Mouse (Mus musculus): ENCODE measurements around the gene Arhgef28.

DNA sequence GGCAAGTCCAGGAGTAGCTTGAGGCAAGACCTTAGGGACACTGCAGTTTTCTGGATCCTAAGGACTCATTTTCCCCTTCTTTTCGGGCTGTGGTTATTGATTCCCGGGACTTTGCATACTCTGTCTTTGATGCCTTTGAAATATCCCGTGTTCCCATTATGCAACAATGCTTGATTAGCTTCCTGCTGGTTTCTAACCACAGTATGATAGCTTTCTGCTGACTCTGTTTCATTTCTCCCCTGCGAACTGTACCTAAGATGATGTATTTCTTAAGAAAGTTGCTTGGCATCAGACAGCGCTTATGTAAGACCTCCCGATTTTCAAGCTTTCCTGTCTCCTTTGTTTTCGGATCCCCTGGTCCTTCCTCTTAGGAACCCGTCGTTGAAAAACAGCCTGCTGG lies 229.1 kb downstream of the Arhgef28 start:
- no peak for TF ChIP-seq GATA1 (IDR thresholded peaks at IDR 0.05; ENCODE audit: borderline replicate concordance, low read length)
- TF ChIP-seq FLI1 (IDR thresholded peaks at IDR 0.05; ENCODE audit: low read length) = no peak

Measured in megakaryocyte, embryonic 14.5 days (primary cell).